Mouse (Mus musculus) layer of hippocampus, postnatal 14 days (tissue): ENCODE measurements around the gene Olfr380. TPM values are rescaled to one million over a fixed set of nuclear protein-coding genes. Genes with fewer than 3 reads are reported as not detected.

Experiments
- DNase-seq, 2 experiments: peaks; one replicate each; pipeline ENCODE4 v3.0.0; 2021 to 2022; ENCODE audit warnings: low spot score in 2 of 2, mixed read lengths in 1 of 2
- long read RNA-seq, 2 experiments: library from polyadenylated mRNA; stranded (forward); transcript quantifications; one replicate each; pipeline ENCODE4 v2.0.0; 2021
- total RNA-seq, 2 experiments: library from RNA; stranded (reverse); gene quantifications; 2 replicates each; pipeline ENCODE4 v1.2.3; 2021

The Olfr380 gene
- not detected for total RNA-seq
- long read RNA-seq, experiment 1: 0 reads
- long read RNA-seq, experiment 2: 0 reads

DNA sequence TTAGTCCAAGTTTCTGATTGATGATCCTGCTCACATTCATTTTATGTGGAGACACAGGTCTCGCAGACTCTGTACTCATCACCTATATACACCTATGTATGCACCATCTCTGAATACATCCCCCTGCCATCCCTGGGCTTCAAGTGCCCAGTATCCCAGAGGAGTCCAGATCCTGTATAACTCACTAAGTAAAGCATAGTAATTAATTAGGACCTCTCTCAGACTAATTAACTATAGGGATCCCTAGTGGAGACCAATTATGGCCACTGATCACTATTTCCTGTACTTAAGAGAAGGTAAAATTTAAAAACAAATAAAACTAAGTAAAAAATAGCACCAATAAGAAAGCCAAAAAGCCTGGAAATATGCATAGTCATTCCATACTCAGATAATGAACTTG lies at the start of gene Olfr380:
Olfr380 (minus strand) TSS at position 101 of the 400 bp plus-strand sequence.
- no peak for DNase-seq

GRCm38 (mm10) chr11:73491503-73491902 lies 34.2 kb upstream of the Olfr380 start, which contains the start of gene Olfr381:
TSS of gene Olfr381 (minus strand) at chr11:73491603.
- DNase-seq: no peak

GRCm38 (mm10) chr11:73428377-73428776 lies 28.9 kb downstream of the Olfr380 start, which contains the start of gene Olfr378:
TSS of gene Olfr378 (minus strand) at chr11:73428477.
- DNase-seq: no peak

Other genes with a start within 250 kb of the Olfr380 start
- not detected for gene Trpv1, start 223.2 kb downstream of the Olfr380 start, total RNA-seq
- under 1 TPM; 0.41 to 0.55 TPM for gene Trpv3, start 190.1 kb downstream of the Olfr380 start, total RNA-seq
- gene Aspa, start 127.9 kb downstream of the Olfr380 start, total RNA-seq: 1 to 10 TPM; 3.8 to 4.5 TPM
- gene Gm49340, start 127.8 kb downstream of the Olfr380 start, total RNA-seq: not detected
- not detected for gene Spata22, start 127.8 kb downstream of the Olfr380 start, total RNA-seq
- not detected for gene Olfr20, start 106.7 kb downstream of the Olfr380 start, total RNA-seq
- not detected for gene Olfr376, start 86.3 kb downstream of the Olfr380 start, total RNA-seq
- gene Olfr1, start 57.9 kb downstream of the Olfr380 start, total RNA-seq: not detected
- gene Olfr378, start 29.0 kb downstream of the Olfr380 start, total RNA-seq: not detected
- gene Olfr381, start 34.1 kb upstream of the Olfr380 start, total RNA-seq: not detected
- not detected for gene Olfr382, start 59.7 kb upstream of the Olfr380 start, total RNA-seq
- gene Olfr385, start 135.5 kb upstream of the Olfr380 start, total RNA-seq: not detected
- gene Olfr384, start 141.1 kb upstream of the Olfr380 start, total RNA-seq: not detected
- gene Zfp735, start 231.3 kb upstream of the Olfr380 start, total RNA-seq: not detected